Mouse (Mus musculus) hindbrain, embryonic 10.5 days (tissue): ENCODE data around the gene Serinc2. TPM values are rescaled to one million over a fixed set of nuclear protein-coding genes. Genes with fewer than 3 reads are reported as not detected.

Source experiments
- DNase-seq: peaks from one replicate; pipeline ENCODE4 v3.0.0-alpha.2; 2017; ENCODE audit warnings: low spot score
- H3K27ac ChIP-seq: fragments of 300-500 bp; sonication (generic); 2 replicates; pipeline ENCODE4 v1.5.1; 2016; ENCODE audit warnings: mild to moderate bottlenecking, moderate library complexity
- H3K27me3 ChIP-seq: fragments of 300-500 bp; sonication (generic); 2 replicates; pipeline ENCODE4 v1.6.1; 2016; ENCODE audit warnings: mild to moderate bottlenecking; ENCODE audit not compliant: poor library complexity, insufficient read depth, severe bottlenecking
- H3K36me3 ChIP-seq: fragments of 300-500 bp; sonication (generic); 2 replicates; pipeline ENCODE4 v1.6.1; 2016; ENCODE audit warnings: mild to moderate bottlenecking, moderate library complexity
- H3K4me1 ChIP-seq: fragments of 300-500 bp; sonication (generic); replicated peaks from 2 replicates; pipeline ENCODE4 v1.6.1; 2016; ENCODE audit warnings: mild to moderate bottlenecking
- H3K4me3 ChIP-seq: fragments of 300-500 bp; sonication (generic); 2 replicates; pipeline ENCODE4 v1.5.1; 2016; ENCODE audit warnings: mild to moderate bottlenecking, moderate library complexity
- H3K9me3 ChIP-seq: fragments of 300-500 bp; sonication (generic); 2 replicates; pipeline ENCODE4 v1.6.1; 2016; ENCODE audit warnings: mild to moderate bottlenecking, moderate library complexity
- WGBS: fragments of 180-500 bp; shearing (Covaris S2); methylation state at CpG from one replicate; pipeline ENCODE4 v1.1.7; 2016; 5-methylcytosine and 5-hydroxymethylcytosine counted together
- polyA plus RNA-seq: library from polyadenylated mRNA; unstranded; fragments of >200 nt; fragmentation: Nextera tagmentation; extraction: Ambion mirVana; gene quantifications from 2 replicates; pipeline ENCODE4 v1.2.1, GENCODE M21; 2016

Serinc2 gene
- polyA plus RNA-seq, 1 experiment from 2014 or later, result 65.7 TPM

- peaks cover 13% of the 10 kb centered on the region; the same call in 1 of the 2 replicates for H3K4me1 ChIP-seq
- 87% methylated on average over 8 of the region's 8 CpGs for WGBS
These were observed 15.5 kb upstream of the Serinc2 start for GRCm38 (mm10) chr4:130294513-130294912.

GRCm38 (mm10) chr4:130292271-130292670 lies 13.3 kb upstream of the Serinc2 start:
- Histone ChIP-seq H3K9me3 (no peaks in the 10 kb centered on the region), H3K36me3 (no peaks in the 10 kb centered on the region), H3K4me3 (no peak overlapping the region), H3K27ac (no peak overlapping the region), H3K4me1 (0 out of 2 replicates have a peak, but pooled peaks cover 5% of the 10 kb centered on the region), H3K27me3 (peaks cover 7% of the 10 kb centered on the region; the same call in 1 of the 2 replicates)
- DNase-seq, result peak; percentile 85
- WGBS, result 7% methylated on average over 4 of the region's 4 CpGs

More at GRCm38 (mm10) chr4:130294513-130294912, 15.5 kb upstream of the Serinc2 start:
- H3K27ac ChIP-seq, result no peak overlapping the region
- H3K9me3 ChIP-seq, result no peaks in the 10 kb centered on the region
- no peaks in the 10 kb centered on the region for H3K27me3 ChIP-seq
- H3K36me3 ChIP-seq, result no peaks in the 10 kb centered on the region
- no peak for DNase-seq
- H3K4me3 ChIP-seq, result no peak overlapping the region

- H3K4me1 ChIP-seq, result no peaks in the 10 kb centered on the region
- H3K36me3 ChIP-seq, result no peaks in the 10 kb centered on the region
- H3K4me3 ChIP-seq, result no peak overlapping the region
- WGBS, result 82% methylated on average over 3 of the region's 3 CpGs
- H3K27ac ChIP-seq, result no peak overlapping the region
- no peaks in the 10 kb centered on the region for H3K9me3 ChIP-seq
- peaks cover 7% of the 10 kb centered on the region; the same call in 1 of the 2 replicates for H3K27me3 ChIP-seq
- no peak for DNase-seq
These were observed 10.8 kb upstream of the Serinc2 start for GRCm38 (mm10) chr4:130289824-130290223.

GRCm38 (mm10) chr4:130286531-130286930 lies 7.5 kb upstream of the Serinc2 start:
- DNase-seq, result no peak
- no peak overlapping the region for H3K27ac ChIP-seq
- H3K27me3 ChIP-seq, result peaks cover 13% of the 10 kb centered on the region
- H3K36me3 ChIP-seq, result no peaks in the 10 kb centered on the region
- 52% methylated on average over 3 of the region's 3 CpGs for WGBS
- no peaks in the 10 kb centered on the region; the same call in 1 of the 2 replicates for H3K4me1 ChIP-seq
- no peak overlapping the region for H3K4me3 ChIP-seq
- H3K9me3 ChIP-seq, result no peaks in the 10 kb centered on the region

GRCm38 (mm10) chr4:130283826-130284225 lies 4.8 kb upstream of the Serinc2 start:
- Histone ChIP-seq H3K4me1 (no peaks in the 10 kb centered on the region; the same call in 1 of the 2 replicates), H3K4me3 (no peak overlapping the region), H3K27me3 (peaks cover 22% of the 10 kb centered on the region), H3K9me3 (no peaks in the 10 kb centered on the region), H3K36me3 (no peaks in the 10 kb centered on the region), H3K27ac (no peak overlapping the region)
- 87% methylated on average over 9 of the region's 9 CpGs for WGBS
- no peak for DNase-seq

GRCm38 (mm10) chr4:130282856-130283255 lies 3.9 kb upstream of the Serinc2 start:
- Histone ChIP-seq H3K4me3 (no peak overlapping the region), H3K9me3 (no peaks in the 10 kb centered on the region), H3K27me3 (peaks cover 30% of the 10 kb centered on the region), H3K36me3 (no peaks in the 10 kb centered on the region), H3K27ac (no peak overlapping the region), H3K4me1 (no peaks in the 10 kb centered on the region; the same call in 1 of the 2 replicates)
- no peak for DNase-seq
- 73% methylated on average over 5 of the region's 5 CpGs for WGBS

- 72% methylated on average over 7 of the region's 7 CpGs for WGBS
- DNase-seq, result no peak
- H3K27ac ChIP-seq, result no peak overlapping the region
- peaks cover 75% of the 10 kb centered on the region for H3K27me3 ChIP-seq
- H3K4me3 ChIP-seq, result peak overlapping the region; percentile 70; the same call in 1 of the 2 replicates
- H3K9me3 ChIP-seq, result no peaks in the 10 kb centered on the region
- no peaks in the 10 kb centered on the region for H3K36me3 ChIP-seq
- peaks cover 46% of the 10 kb centered on the region for H3K4me1 ChIP-seq
These were observed 2.3 kb downstream of the Serinc2 start for GRCm38 (mm10) chr4:130276573-130277176.

GRCm38 (mm10) chr4:130275823-130276105 lies 3.2 kb downstream of the Serinc2 start:
- peak overlapping the region; percentile 96 for H3K27ac ChIP-seq
- peaks cover 70% of the 10 kb centered on the region for H3K27me3 ChIP-seq
- peaks cover 46% of the 10 kb centered on the region for H3K4me1 ChIP-seq
- 0 out of 2 replicates have a peak, but pooled peaks cover 4% of the 10 kb centered on the region for H3K36me3 ChIP-seq
- H3K4me3 ChIP-seq, result peak overlapping the region; percentile 70
- WGBS, result 45% methylated on average over 5 of the region's 5 CpGs
- DNase-seq, result no peak
- H3K9me3 ChIP-seq, result no peaks in the 10 kb centered on the region

GRCm38 (mm10) chr4:130275016-130275822 lies 3.8 kb downstream of the Serinc2 start:
- H3K36me3 ChIP-seq, result 0 out of 2 replicates have a peak, but pooled peaks cover 4% of the 10 kb centered on the region
- peak overlapping the region; percentile 70 for H3K4me3 ChIP-seq
- peaks cover 46% of the 10 kb centered on the region for H3K4me1 ChIP-seq
- H3K27me3 ChIP-seq, result peaks cover 66% of the 10 kb centered on the region
- H3K9me3 ChIP-seq, result no peaks in the 10 kb centered on the region
- peak; percentile 72 for DNase-seq
- H3K27ac ChIP-seq, result peak overlapping the region; percentile 96
- 1% methylated on average over 62 of the region's 62 CpGs for WGBS

GRCm38 (mm10) chr4:130274346-130275015 lies 4.5 kb downstream of the Serinc2 start:
- peaks cover 46% of the 10 kb centered on the region for H3K4me1 ChIP-seq
- peak; percentile 83 for DNase-seq
- H3K9me3 ChIP-seq, result no peaks in the 10 kb centered on the region
- peak overlapping the region; percentile 70 for H3K4me3 ChIP-seq
- H3K36me3 ChIP-seq, result peaks cover 4% of the 10 kb centered on the region; the same call in 1 of the 2 replicates
- peaks cover 65% of the 10 kb centered on the region for H3K27me3 ChIP-seq
- H3K27ac ChIP-seq, result peak overlapping the region; percentile 96
- WGBS, result 0% methylated on average over 29 of the region's 29 CpGs

GRCm38 (mm10) chr4:130273698-130274345 lies 5.2 kb downstream of the Serinc2 start:
- peaks cover 46% of the 10 kb centered on the region for H3K4me1 ChIP-seq
- WGBS, result 8% methylated on average over 12 of the region's 12 CpGs
- no peaks in the 10 kb centered on the region for H3K9me3 ChIP-seq
- peak overlapping the region; percentile 70 for H3K4me3 ChIP-seq
- H3K27ac ChIP-seq, result peak overlapping the region; percentile 96
- H3K36me3 ChIP-seq, result peaks cover 4% of the 10 kb centered on the region; the same call in 1 of the 2 replicates
- no peak for DNase-seq
- peaks cover 65% of the 10 kb centered on the region for H3K27me3 ChIP-seq

GRCm38 (mm10) chr4:130270611-130271347 lies 8.2 kb downstream of the Serinc2 start:
- Histone ChIP-seq H3K27ac (no peak overlapping the region), H3K9me3 (no peaks in the 10 kb centered on the region), H3K36me3 (peaks cover 4% of the 10 kb centered on the region; the same call in 1 of the 2 replicates), H3K4me3 (no peak overlapping the region), H3K4me1 (peaks cover 54% of the 10 kb centered on the region), H3K27me3 (peaks cover 41% of the 10 kb centered on the region)
- WGBS, result 86% methylated on average over 6 of the region's 6 CpGs
- no peak for DNase-seq
